In genomic region chr14:122474041-122474890, GRCm38 (mm10) we compare ENCODE assay signal across 9 mouse cellular contexts. TPM values are rescaled to one million over a fixed set of nuclear protein-coding genes. Genes with fewer than 3 reads are reported as not detected.
DNase-seq lines count a peak whose midpoint lies in the region; ATAC-seq and TF ChIP-seq lines count a peak whose summit lies in the region.
"Had no signal": no experiment of that assay in that cellular context is flagged by ENCODE, and none has a peak within 500 bp of the region (broad histone marks: within the 10 kb centered on the region; RNA-seq: fewer than 3 reads in every experiment).

No protein-coding gene starts in this region.

- H3K4me3 ChIP-seq in spleen, adult 2 months (ENCODE audit: extremely low read depth, insufficient read depth, insufficient read length) = peak overlapping the region; percentile 25; the same call in 1 of the 2 replicates
- peak overlapping the region; percentile 58 for H3K4me3 ChIP-seq in heart, embryonic 16.5 days (ENCODE audit: low read length)

- H3K36me3 ChIP-seq in spleen, adult 2 months (ENCODE audit: control insufficient read depth, insufficient read depth, low read length) = no peaks in the 10 kb centered on the region
- H3K36me3 ChIP-seq in heart, embryonic 16.5 days (ENCODE audit: control insufficient read depth, insufficient read depth) = no peaks in the 10 kb centered on the region

- no peak overlapping the region for H3K27ac ChIP-seq in spleen, adult 2 months (ENCODE audit: insufficient read depth, low read length)
- H3K27ac ChIP-seq in heart, embryonic 16.5 days (ENCODE audit: low read length) = no peak overlapping the region

- ATAC-seq in frontal cortex, adult (ENCODE audit: low TSS enrichment) = peak; percentile 57
- 0 out of 2 replicates have a peak, but pooled peaks have one; percentile 39 for ATAC-seq in heart, embryonic 16.5 days (replicated peaks; ENCODE audit: extremely low read depth, insufficient read depth, low FRiP score)
- ATAC-seq in megakaryocyte-erythroid progenitor cell, adult 5-6 weeks (replicated peaks; ENCODE audit: low FRiP score, low TSS enrichment, poor library complexity, severe bottlenecking) = 0 out of 2 replicates have a peak, but pooled peaks have one; percentile 13
- ATAC-seq in activated CD4-positive, CD25-positive, alpha-beta regulatory T cell, adult 4 months = no peak

- DNase-seq in frontal cortex, postnatal 36 days (ENCODE audit: low spot score in 2 of 2) = no peak
- no peak for DNase-seq in spleen, adult 2 months (ENCODE audit: low read depth in 1 of 2, low spot score in 2 of 2)
- no peak for DNase-seq in spleen, postnatal 4 days (ENCODE audit: low spot score in 2 of 2)
- no peak for DNase-seq in urinary bladder, postnatal 10 days (ENCODE audit: low spot score)

- 3% methylated on average over 56 of the region's 57 CpGs for WGBS in spleen, adult 2 months
- WGBS in heart, embryonic 16.5 days = under 1% methylated on average over 57 of the region's 57 CpGs

- no peak for TF ChIP-seq CTCF in spleen, adult 2 months (IDR thresholded peaks at IDR 0.05; ENCODE audit: extremely low read depth, insufficient read depth, insufficient read length, insufficient replicate concordance)

- TF ChIP-seq POLR2A in spleen, adult 2 months (IDR thresholded peaks at IDR 0.05; ENCODE audit: low read depth, low read length) = no peak

- H3K4me2 ChIP-seq in heart, embryonic 16.5 days (ENCODE audit: low read depth, low read length) = peak overlapping the region; percentile 82

- peaks cover 55% of the 10 kb centered on the region for H3K27me3 ChIP-seq in spleen, adult 2 months (ENCODE audit: control insufficient read depth, insufficient read depth, low read length)
- peaks cover 91% of the 10 kb centered on the region for H3K27me3 ChIP-seq in heart, embryonic 16.5 days (ENCODE audit: control insufficient read depth, insufficient read depth, low read length)

- H3K4me1 ChIP-seq in spleen, adult 2 months (ENCODE audit: control insufficient read depth, insufficient read depth, insufficient read length) = peaks cover 13% of the 10 kb centered on the region
- peaks cover 11% of the 10 kb centered on the region for H3K4me1 ChIP-seq in heart, embryonic 16.5 days (ENCODE audit: control insufficient read depth, insufficient read depth, low read length)

- H3K9ac ChIP-seq in heart, embryonic 16.5 days (ENCODE audit: low read length) = no peak overlapping the region

- no peaks in the 10 kb centered on the region for H3K9me3 ChIP-seq in heart, embryonic 16.5 days (replicated peaks; ENCODE audit: control insufficient read depth, low read length)

RNA-seq across cellular contexts. Expression of gene Zic2, which starts 1.0 kb away (rescaled TPM):
- polyA plus RNA-seq in spleen, adult 2 months (2012; rRNA removed) = not detected in 2 replicates
- polyA plus RNA-seq in heart, embryonic 16.5 days (2015; fragmentation: Nextera tagmentation; extraction: Ambion mirVana) = not detected in 2 replicates
- not detected in 2 replicates for total RNA-seq in megakaryocyte-erythroid progenitor cell, adult 5-6 weeks (2014; fragmentation: Nextera tagmentation)
- total RNA-seq in megakaryocyte-erythroid progenitor cell, adult 5-6 weeks (2017) = not detected in 2 replicates
- not detected for polyA plus RNA-seq in activated CD4-positive, CD25-positive, alpha-beta regulatory T cell, adult 4 months (2017; shearing (Covaris generic))
- total RNA-seq: heart, adult 18-20 months had no signal

RNA-seq across cellular contexts. Expression of gene Zic5, which starts 8.8 kb away (rescaled TPM):
- not detected in 2 replicates for polyA plus RNA-seq in spleen, adult 2 months (2012; rRNA removed)
- not detected in 2 replicates for polyA plus RNA-seq in heart, embryonic 16.5 days (2015; fragmentation: Nextera tagmentation; extraction: Ambion mirVana)
- total RNA-seq in megakaryocyte-erythroid progenitor cell, adult 5-6 weeks (2014; fragmentation: Nextera tagmentation) = not detected in 2 replicates
- not detected in 2 replicates for total RNA-seq in megakaryocyte-erythroid progenitor cell, adult 5-6 weeks (2017)
- under 1 TPM in 1 of 2 experiments, not detected in 1; 0.12 TPM for polyA plus RNA-seq in activated CD4-positive, CD25-positive, alpha-beta regulatory T cell, adult 4 months (2017; shearing (Covaris generic))
- total RNA-seq: heart, adult 18-20 months had no signal

RNA-seq across cellular contexts. Expression of gene Gm10837, which starts 16.1 kb away (rescaled TPM):
- not detected in 2 replicates for polyA plus RNA-seq in spleen, adult 2 months (2012; rRNA removed)
- not detected in 2 replicates for polyA plus RNA-seq in heart, embryonic 16.5 days (2015; fragmentation: Nextera tagmentation; extraction: Ambion mirVana)
- total RNA-seq in megakaryocyte-erythroid progenitor cell, adult 5-6 weeks (2014; fragmentation: Nextera tagmentation) = not detected in 2 replicates
- not detected in 2 replicates for total RNA-seq in megakaryocyte-erythroid progenitor cell, adult 5-6 weeks (2017)
- not detected for polyA plus RNA-seq in activated CD4-positive, CD25-positive, alpha-beta regulatory T cell, adult 4 months (2017; shearing (Covaris generic))
- total RNA-seq: heart, adult 18-20 months had no signal

RNA-seq across cellular contexts. Expression of gene Gm5089, which starts 23.4 kb away (rescaled TPM):
- polyA plus RNA-seq in spleen, adult 2 months (2012; rRNA removed) = not detected in 2 replicates
- polyA plus RNA-seq in heart, embryonic 16.5 days (2015; fragmentation: Nextera tagmentation; extraction: Ambion mirVana) = not detected in 2 replicates
- not detected in 2 replicates for total RNA-seq in megakaryocyte-erythroid progenitor cell, adult 5-6 weeks (2014; fragmentation: Nextera tagmentation)
- not detected in 2 replicates for total RNA-seq in megakaryocyte-erythroid progenitor cell, adult 5-6 weeks (2017)
- polyA plus RNA-seq in activated CD4-positive, CD25-positive, alpha-beta regulatory T cell, adult 4 months (2017; shearing (Covaris generic)) = not detected
- total RNA-seq: heart, adult 18-20 months had no signal

RNA-seq across cellular contexts. Expression of gene Pcca, which starts 59.9 kb away (rescaled TPM):
- 2.6 and 4.8 TPM in 2 replicates for polyA plus RNA-seq in spleen, adult 2 months (2012; rRNA removed)
- 31.5 and 32.2 TPM in 2 replicates for polyA plus RNA-seq in heart, embryonic 16.5 days (2015; fragmentation: Nextera tagmentation; extraction: Ambion mirVana)
- 36.5 and 52.3 TPM in 2 replicates for total RNA-seq in megakaryocyte-erythroid progenitor cell, adult 5-6 weeks (2014; fragmentation: Nextera tagmentation)
- 19.7 and 91.6 TPM in 2 replicates for total RNA-seq in megakaryocyte-erythroid progenitor cell, adult 5-6 weeks (2017)
- 10 to 100 TPM; 11.5 to 19.5 TPM for polyA plus RNA-seq in activated CD4-positive, CD25-positive, alpha-beta regulatory T cell, adult 4 months (2017; shearing (Covaris generic))
